Mouse (Mus musculus) gastrocnemius, postnatal 10 days (tissue): ENCODE measurements at regions not wholly inside any gene's neighbourhood (a gene's known extent, or its start where the extent isn't known, plus 50 kb on each side); places are given as distances from the start of the nearest gene placed in this dataset.

Experiments used
- DNase-seq: peaks from one replicate; pipeline ENCODE4 v3.0.0; 2021; ENCODE audit warnings: mixed read lengths

GRCm38 (mm10) chr10:126485129-126485528 lies 416.0 kb downstream of the Atp23 start:
- DNase-seq = no peak

GRCm38 (mm10) chr10:126483479-126483878 lies 417.7 kb downstream of the Atp23 start:
- no peak for DNase-seq

GRCm38 (mm10) chr10:126480382-126480781 lies 420.8 kb downstream of the Atp23 start:
- no peak for DNase-seq

GRCm38 (mm10) chr10:126479743-126480142 lies 421.4 kb downstream of the Atp23 start:
- no peak for DNase-seq

- no peak for DNase-seq
Observed at GRCm38 (mm10) chr10:126473050-126473719, 428.0 kb downstream of the Atp23 start.

GRCm38 (mm10) chr10:126470838-126471491 lies 430.2 kb downstream of the Atp23 start:
- no peak for DNase-seq

- no peak for DNase-seq
Observed at GRCm38 (mm10) chr10:126462770-126463169, 438.4 kb downstream of the Atp23 start.

- peak; percentile 11 for DNase-seq
Observed at GRCm38 (mm10) chr10:126458523-126458922, 442.6 kb downstream of the Atp23 start.

- DNase-seq = no peak
Observed at GRCm38 (mm10) chr10:126452757-126453528, 448.2 kb downstream of the Atp23 start.

- no peak for DNase-seq
Observed at GRCm38 (mm10) chr10:126452057-126452622, 449.0 kb downstream of the Atp23 start.

GRCm38 (mm10) chr10:126431222-126431621 lies 465.3 kb downstream of the Lrig3 start:
- peak; percentile 6 for DNase-seq

- no peak for DNase-seq
Observed at GRCm38 (mm10) chr10:126430346-126430745, 464.4 kb downstream of the Lrig3 start.

- no peak for DNase-seq
Observed at GRCm38 (mm10) chr10:126429502-126429901, 463.5 kb downstream of the Lrig3 start.

GRCm38 (mm10) chr10:126422066-126422465 lies 456.1 kb downstream of the Lrig3 start:
- peak; percentile 18 for DNase-seq

- no peak for DNase-seq
Observed at GRCm38 (mm10) chr10:126413786-126414185, 447.8 kb downstream of the Lrig3 start.

- DNase-seq = no peak
Observed at GRCm38 (mm10) chr10:126392235-126392634, 426.3 kb downstream of the Lrig3 start.

GRCm38 (mm10) chr10:126391770-126392169 lies 425.8 kb downstream of the Lrig3 start:
- DNase-seq = no peak

- DNase-seq = no peak
Observed at GRCm38 (mm10) chr10:126386430-126386829, 420.5 kb downstream of the Lrig3 start.

GRCm38 (mm10) chr10:126385644-126386043 lies 419.7 kb downstream of the Lrig3 start:
- no peak for DNase-seq

GRCm38 (mm10) chr10:126380381-126380780 lies 414.4 kb downstream of the Lrig3 start:
- DNase-seq = no peak

GRCm38 (mm10) chr10:126379239-126379638 lies 413.3 kb downstream of the Lrig3 start:
- DNase-seq = no peak

- no peak for DNase-seq
Observed at GRCm38 (mm10) chr10:126373906-126374305, 407.9 kb downstream of the Lrig3 start.

- DNase-seq = no peak
Observed at GRCm38 (mm10) chr10:126371881-126372280, 405.9 kb downstream of the Lrig3 start.
